Mouse (Mus musculus): ENCODE measurements around the gene Gorab.

Gorab gene

GRCm38 (mm10) chr1:163403498-163404126 is at the start of gene Gorab:
Gorab (minus strand) TSS chr1:163403669.
- in situ Hi-C loops (cut with MseI, MboI), result no loop called here

DNA sequence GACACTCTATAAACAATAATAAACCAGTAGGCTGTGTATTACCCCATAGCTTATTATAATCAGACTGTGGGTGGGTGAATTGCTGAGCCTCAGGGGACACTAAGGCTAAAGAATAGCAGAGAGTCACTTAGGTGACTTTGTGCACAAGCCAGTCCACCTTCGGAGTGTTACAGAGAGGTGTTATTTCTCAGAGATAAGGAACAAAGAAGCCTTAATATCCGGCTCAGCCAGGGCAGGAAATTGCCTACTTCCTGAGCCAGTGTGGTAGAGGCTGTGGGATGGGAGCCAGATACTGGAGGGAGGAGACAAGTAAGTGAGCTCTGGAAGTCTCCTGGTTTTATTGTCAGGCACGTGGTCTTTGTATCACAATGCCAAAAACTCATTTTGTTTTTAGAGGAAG is 40.4 kb upstream of the Gorab start:
- in situ Hi-C loops (cut with MseI, MboI), result no loop called here

DNA sequence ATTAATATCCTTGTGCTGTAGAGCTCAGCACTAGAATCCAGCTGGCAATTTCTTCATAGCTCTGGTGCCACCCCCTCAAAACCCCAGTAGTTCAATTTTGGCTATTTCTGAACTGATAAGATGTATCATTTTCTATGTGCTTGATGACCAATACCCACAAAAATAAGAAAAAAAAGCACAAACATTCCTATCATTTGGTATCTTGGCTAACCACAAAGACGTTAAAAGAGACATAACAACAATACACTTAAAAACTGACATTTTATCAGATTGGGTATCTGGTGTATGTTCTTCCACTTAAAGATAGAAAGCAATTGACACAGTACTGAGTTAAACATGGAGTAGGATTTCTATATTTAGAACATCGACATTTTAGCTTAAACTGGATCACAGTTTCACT is 35.5 kb upstream of the Gorab start:
- in situ Hi-C loops (cut with MseI, MboI), result no loop called here

GRCm38 (mm10) chr1:163423467-163424014 is 20.1 kb upstream of the Gorab start:
- in situ Hi-C loops (cut with MseI, MboI), result no loop called here

DNA sequence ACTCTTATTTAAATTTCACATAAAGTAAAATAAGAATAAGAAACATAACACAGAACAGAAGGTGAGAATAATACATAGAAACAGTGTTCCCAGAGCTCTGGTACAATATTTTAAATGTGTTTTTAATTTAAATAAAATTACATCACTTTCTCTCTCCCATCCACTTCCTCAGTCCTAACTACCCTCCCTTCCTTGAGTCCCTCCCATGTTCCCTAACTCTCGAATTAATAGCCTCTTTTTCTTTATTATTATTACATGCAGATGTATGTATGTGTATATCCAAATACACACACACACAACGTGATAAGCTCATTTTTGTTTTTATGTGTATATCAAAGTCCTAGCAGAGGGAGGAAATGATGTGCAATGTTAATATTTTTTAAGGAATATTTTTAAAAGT is 13.7 kb upstream of the Gorab start:
- in situ Hi-C loops (cut with MseI, MboI), result no loop called here

GRCm38 (mm10) chr1:163414200-163414599 is 10.7 kb upstream of the Gorab start:
- in situ Hi-C loops (cut with MseI, MboI), result no loop called here

DNA sequence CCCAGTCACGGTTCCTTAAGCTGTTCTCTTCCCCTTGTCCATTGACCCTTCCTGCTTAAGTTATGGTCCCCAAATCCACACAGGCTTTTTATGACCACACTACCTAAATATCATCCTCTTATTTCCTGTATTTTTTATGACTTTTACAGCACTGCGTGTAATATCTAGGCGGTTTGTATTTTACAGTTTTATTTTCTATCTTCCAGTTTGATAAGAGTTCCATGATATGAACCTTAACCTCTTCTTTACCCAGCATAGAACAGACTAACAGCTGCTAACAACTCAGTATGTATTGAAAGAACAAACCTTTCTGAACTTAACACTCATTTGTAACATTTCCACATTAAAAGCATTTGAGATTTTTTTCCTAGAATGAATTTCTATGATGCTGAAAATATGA is 2.7 kb upstream of the Gorab start:
- in situ Hi-C loops (cut with MseI, MboI), result no loop called here

DNA sequence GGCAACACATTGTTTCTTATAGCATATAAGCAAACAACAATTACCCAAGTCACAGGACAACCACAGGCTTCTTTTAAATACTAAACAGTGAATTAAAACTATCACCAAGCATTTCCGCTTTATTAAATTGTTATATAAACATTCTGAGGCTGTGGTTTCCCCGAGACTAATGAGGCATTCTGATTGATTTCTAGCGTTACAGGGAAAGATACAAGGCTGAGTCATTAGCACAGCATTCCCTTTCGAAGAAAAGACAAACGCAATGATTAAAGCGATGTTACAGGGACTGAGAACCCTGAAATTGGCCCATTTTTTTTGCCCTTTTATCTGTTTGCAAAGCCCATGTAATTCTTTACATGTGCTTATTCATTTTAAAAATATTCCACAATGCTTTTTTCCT is 12.1 kb downstream of the Gorab start:
- in situ Hi-C loops (cut with MseI, MboI), result no loop called here

DNA sequence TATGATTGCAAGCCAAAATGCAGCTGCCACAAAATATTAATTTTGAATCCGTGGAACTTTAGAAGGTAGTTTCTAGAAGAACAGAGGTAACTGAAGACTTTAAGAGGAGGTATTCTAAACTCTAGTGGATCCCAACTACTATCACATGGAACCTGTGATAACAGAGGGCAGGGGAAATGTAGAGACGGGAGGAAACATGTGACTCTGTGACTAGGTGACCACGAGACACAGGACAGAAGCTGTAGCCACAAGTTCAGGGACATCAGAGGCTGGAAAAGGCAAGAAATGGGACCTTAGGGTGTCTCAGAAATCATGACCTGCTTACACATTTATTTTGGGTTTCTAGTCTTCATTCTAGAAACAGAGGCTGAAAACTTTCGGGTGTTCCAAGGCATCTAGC is 13.4 kb downstream of the Gorab start:
- in situ Hi-C loops (cut with MseI, MboI), result no loop called here

- in situ Hi-C loops (cut with MseI, MboI), result no loop called here
Observed at GRCm38 (mm10) chr1:163386196-163386595, 17.3 kb downstream of the Gorab start.

DNA sequence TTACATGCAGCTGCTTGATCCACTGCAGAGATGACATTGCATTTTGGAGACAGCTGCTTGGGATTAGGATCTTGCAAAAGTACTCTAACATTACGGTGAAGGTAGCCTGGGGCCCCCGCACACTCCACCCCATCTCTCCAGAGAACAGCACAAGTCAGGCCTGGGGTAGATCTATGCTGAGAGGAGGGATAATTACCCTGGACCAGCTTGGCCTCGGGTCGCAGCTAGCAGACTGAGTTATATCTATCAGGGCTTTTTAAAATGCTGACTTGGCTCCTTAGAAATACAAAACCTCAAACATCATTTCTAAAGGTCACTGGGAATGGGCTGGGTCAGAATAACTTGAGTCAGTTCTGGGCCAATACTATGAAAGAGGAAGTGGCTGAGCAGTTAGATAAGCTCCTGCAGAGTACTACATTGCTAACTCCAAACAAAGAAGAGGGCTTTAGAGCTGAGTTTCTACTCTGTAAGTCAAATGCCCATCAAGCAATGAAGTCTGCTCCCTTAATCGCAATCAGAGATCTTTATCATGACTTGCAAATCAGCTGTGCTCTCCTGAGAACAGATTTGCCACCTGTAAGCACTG is 19.9 kb downstream of the Gorab start:
- in situ Hi-C loops (cut with MseI, MboI), result no loop called here

DNA sequence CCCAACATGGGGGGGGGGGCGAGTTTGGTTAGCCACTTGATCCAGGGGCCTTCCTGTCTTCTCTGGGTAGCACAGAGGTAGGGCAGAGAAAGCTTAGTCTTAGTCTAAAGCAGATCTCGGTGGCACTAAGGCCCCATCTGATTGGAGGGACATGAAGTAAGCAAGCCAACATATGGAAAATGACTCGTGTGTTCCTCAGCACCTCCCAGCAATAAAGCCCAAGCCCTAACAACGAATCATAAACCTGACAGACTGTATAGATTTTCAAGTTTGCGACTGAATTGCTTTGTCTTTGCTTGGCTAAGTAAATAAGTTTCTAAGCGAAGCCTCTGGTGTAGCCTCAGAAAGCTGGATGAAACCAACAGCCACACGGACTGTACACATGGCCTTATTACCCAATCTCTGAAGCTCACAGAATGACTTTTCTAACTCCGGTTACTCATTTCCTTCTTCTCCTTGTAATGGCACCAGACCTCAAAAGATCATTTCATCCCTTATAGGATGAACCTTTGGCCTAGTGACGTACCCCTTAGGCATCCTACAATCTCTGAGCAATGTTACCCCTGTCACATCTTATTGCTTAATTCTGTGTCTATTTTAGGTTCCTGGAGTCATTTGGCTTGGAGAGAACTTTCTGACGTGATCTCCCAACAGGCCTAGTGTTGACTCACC is 21.3 kb downstream of the Gorab start:
- in situ Hi-C loops (cut with MseI, MboI), result no loop called here

- in situ Hi-C loops (cut with MseI, MboI), result no loop called here
Observed at GRCm38 (mm10) chr1:163380591-163380990, 22.9 kb downstream of the Gorab start.

GRCm38 (mm10) chr1:163380072-163380471 is 23.4 kb downstream of the Gorab start:
- in situ Hi-C loops (cut with MseI, MboI), result no loop called here

DNA sequence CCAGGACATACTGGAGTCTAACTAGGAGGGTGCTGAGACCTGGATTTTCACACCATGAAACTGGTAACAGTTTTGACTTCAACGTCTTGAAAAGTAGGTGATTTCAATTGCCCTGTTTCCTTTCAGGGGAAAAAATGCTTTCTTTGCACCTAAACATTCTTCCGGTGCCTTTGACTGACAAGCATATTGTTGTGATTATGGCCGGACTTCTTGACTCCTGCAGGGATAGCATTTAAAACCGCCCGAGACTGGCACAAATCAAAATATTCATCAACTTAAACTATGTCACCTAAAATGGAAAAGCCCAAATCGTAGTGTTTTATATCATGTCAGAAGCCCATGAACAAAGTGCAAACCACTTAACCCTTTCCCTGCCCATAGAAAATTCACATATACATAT is 25.5 kb downstream of the Gorab start:
- in situ Hi-C loops (cut with MseI, MboI), result no loop called here

- in situ Hi-C loops (cut with MseI, MboI), result no loop called here
Observed at GRCm38 (mm10) chr1:163376818-163377581, 26.5 kb downstream of the Gorab start.

DNA sequence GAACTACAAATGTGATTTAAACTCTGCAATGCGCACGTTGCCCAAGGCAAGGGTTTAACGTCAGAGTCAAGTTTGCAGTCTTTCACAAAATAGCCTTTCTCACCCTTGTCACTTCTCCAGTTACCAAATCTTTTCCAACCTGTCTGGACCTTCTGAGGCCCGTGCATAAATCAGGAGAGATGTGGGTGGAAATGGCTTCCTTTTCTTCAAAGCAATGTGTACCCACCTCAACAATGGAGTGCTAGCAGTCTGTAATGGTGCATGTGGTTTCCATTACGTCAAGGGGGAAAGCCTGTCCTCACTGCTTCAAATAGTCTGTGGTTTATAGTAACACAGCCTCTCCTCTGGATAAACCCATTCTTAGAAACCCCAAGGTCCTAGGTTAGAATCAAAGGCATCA is 29.0 kb downstream of the Gorab start:
- in situ Hi-C loops (cut with MseI, MboI), result no loop called here

GRCm38 (mm10) chr1:163362202-163362601 is 41.3 kb downstream of the Gorab start:
- in situ Hi-C loops (cut with MseI, MboI), result no loop called here

DNA sequence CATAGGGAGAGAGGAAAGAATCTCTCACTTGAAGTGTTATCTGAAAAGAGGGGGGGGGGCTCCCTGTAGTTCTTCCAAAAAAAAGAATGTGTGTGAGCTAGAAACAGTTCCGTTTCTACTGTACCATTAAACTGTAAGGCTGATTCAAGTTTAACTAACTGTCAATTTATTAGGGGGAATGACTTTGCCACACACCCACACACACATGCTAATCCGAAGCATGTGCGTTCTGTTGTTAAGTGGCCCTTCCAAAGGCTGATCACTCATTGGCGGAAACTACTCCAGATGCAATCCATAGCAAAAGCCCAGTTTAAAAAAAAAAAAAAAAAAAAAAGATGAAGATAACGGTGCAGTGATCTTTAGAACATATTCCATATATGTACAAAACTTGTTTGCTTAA is 42.1 kb downstream of the Gorab start:
- in situ Hi-C loops (cut with MseI, MboI), result no loop called here

DNA sequence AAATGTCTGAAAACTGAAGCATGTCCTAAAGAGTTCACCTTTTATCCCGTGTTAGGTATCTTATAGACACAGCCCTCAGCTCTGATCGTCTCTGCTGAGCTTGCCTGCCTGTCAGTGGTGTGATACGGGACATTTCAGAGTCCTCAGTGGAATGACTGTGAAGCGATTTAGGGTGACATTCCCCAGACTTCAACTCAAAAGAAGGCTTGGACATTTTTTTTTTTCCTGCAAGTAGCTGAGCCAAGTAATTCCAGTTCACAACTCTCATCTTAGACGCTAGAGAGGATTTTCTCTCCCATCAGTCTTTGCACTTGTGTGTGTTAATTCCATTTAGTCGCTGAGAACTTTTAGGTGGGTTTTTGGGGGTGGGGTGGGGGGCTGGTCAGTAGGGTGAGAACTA is 42.7 kb downstream of the Gorab start:
- in situ Hi-C loops (cut with MseI, MboI), result no loop called here

DNA sequence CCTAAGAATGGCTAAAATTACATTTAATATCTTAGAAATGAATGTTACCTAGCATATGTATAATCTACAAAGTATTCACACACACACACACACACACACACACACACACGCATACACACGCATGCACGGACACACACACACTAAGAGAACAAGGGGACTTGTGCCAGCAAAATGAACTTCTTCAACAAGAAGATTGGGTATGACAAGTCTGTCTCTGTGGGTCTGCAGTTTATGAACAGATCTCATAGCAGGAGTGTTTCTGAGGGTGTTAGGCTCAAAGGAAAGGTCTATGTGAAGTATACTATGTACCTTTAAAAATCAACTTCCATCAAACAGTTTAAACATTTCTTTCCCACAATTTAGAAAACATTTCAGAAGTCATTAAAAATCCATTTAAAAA is 43.9 kb downstream of the Gorab start:
- in situ Hi-C loops (cut with MseI, MboI), result no loop called here

GRCm38 (mm10) chr1:163358165-163358564 is 45.3 kb downstream of the Gorab start:
- in situ Hi-C loops (cut with MseI, MboI), result no loop called here
